Mouse (Mus musculus) cerebellum, adult 8-10 months (tissue): ENCODE data around the gene Lgals3bp.

ENCODE experiments used
- DNase-seq: peaks from one replicate; pipeline ENCODE4 v3.0.0; 2022

Gene Lgals3bp

GRCm38 (mm10) chr11:118420261-118420660 is 18.4 kb upstream of the Lgals3bp start:
- DNase-seq, result no peak

- peak; percentile 96 for DNase-seq
Measured at GRCm38 (mm10) chr11:118418834-118419504, 17.1 kb upstream of the Lgals3bp start, which contains the start of gene Cant1. Cant1 (minus strand) TSS chr11:118419086.

- DNase-seq, result no peak
Measured at GRCm38 (mm10) chr11:118418442-118418833, 16.5 kb upstream of the Lgals3bp start.

- DNase-seq, result no peak
Measured at GRCm38 (mm10) chr11:118417496-118417895, 15.6 kb upstream of the Lgals3bp start.

- no peak for DNase-seq
Measured at GRCm38 (mm10) chr11:118416046-118416445, 14.2 kb upstream of the Lgals3bp start.

- DNase-seq, result no peak
Measured at GRCm38 (mm10) chr11:118415630-118416029, 13.7 kb upstream of the Lgals3bp start.

GRCm38 (mm10) chr11:118414270-118414669 is 12.4 kb upstream of the Lgals3bp start:
- no peak for DNase-seq

- no peak for DNase-seq
Measured at GRCm38 (mm10) chr11:118413055-118413454, 11.2 kb upstream of the Lgals3bp start.

- DNase-seq, result no peak
Measured at GRCm38 (mm10) chr11:118412601-118413000, 10.7 kb upstream of the Lgals3bp start.

GRCm38 (mm10) chr11:118411271-118411670 is 9.4 kb upstream of the Lgals3bp start:
- no peak for DNase-seq

GRCm38 (mm10) chr11:118410479-118410878 is 8.6 kb upstream of the Lgals3bp start:
- DNase-seq, result no peak

GRCm38 (mm10) chr11:118410073-118410444 is 8.2 kb upstream of the Lgals3bp start:
- DNase-seq, result no peak

- no peak for DNase-seq
Measured at GRCm38 (mm10) chr11:118409106-118410072, 7.5 kb upstream of the Lgals3bp start.

- no peak for DNase-seq
Measured at GRCm38 (mm10) chr11:118408051-118408740, 6.3 kb upstream of the Lgals3bp start.

GRCm38 (mm10) chr11:118407318-118407910 is 5.5 kb upstream of the Lgals3bp start:
- no peak for DNase-seq

- peak; percentile 2 for DNase-seq
Measured at GRCm38 (mm10) chr11:118406521-118406920, 4.6 kb upstream of the Lgals3bp start.

GRCm38 (mm10) chr11:118405311-118405710 is 3.4 kb upstream of the Lgals3bp start:
- no peak for DNase-seq

- peak; percentile 20 for DNase-seq
Measured at GRCm38 (mm10) chr11:118403951-118404899, 2.3 kb upstream of the Lgals3bp start.

GRCm38 (mm10) chr11:118403183-118403582 is 1.3 kb upstream of the Lgals3bp start:
- DNase-seq, result peak; percentile 21

- DNase-seq, result peak; percentile 25
Measured at GRCm38 (mm10) chr11:118401195-118401594, 697 bp downstream of the Lgals3bp start.

GRCm38 (mm10) chr11:118400566-118400936 is 1.3 kb downstream of the Lgals3bp start:
- peak; percentile 11 for DNase-seq
